Mouse (Mus musculus) right cerebral cortex, adult 18-20 months (tissue): Measurements from ENCODE around the gene Nup210l.
A peak's percentile ranks its signal among the peaks of the same experiment; 100 is the strongest.

Experiments
- DNase-seq: peaks from one replicate; pipeline ENCODE4 v3.0.0; 2022; ENCODE audit warnings: mixed read lengths

Gene Nup210l

GRCm38 (mm10) chr3:90179566-90179965, 75.6 kb downstream of the Nup210l start:
- DNase-seq, result no peak

- DNase-seq, result no peak
Measured at GRCm38 (mm10) chr3:90183581-90183980, 79.6 kb downstream of the Nup210l start.

- DNase-seq, result no peak
Measured at GRCm38 (mm10) chr3:90190859-90191510, 87.1 kb downstream of the Nup210l start.

GRCm38 (mm10) chr3:90194759-90195158, 90.8 kb downstream of the Nup210l start:
- DNase-seq, result no peak

DNA sequence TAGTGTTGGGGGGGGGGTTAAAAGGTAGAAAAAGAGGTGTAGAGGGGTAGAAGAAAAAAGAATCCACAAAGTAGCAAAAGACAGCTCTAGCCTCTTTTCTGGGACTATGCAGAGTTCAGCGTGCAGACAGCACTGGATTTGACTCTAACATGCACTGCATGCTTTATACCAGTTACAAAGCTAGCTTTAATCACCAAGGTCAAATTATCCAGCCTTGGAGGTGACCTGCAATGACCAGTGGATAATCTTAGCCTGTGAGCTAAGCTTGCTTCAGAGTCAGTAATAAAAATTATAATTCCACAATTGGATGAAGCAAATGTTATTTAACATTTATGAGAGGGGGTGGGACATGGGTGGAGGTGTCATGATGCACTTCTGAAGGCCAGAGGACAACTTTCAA, 91.7 kb downstream of the Nup210l start:
- no peak for DNase-seq

GRCm38 (mm10) chr3:90197548-90197947, 93.6 kb downstream of the Nup210l start:
- no peak for DNase-seq

GRCm38 (mm10) chr3:90202884-90203283, 99.0 kb downstream of the Nup210l start:
- no peak for DNase-seq

DNA sequence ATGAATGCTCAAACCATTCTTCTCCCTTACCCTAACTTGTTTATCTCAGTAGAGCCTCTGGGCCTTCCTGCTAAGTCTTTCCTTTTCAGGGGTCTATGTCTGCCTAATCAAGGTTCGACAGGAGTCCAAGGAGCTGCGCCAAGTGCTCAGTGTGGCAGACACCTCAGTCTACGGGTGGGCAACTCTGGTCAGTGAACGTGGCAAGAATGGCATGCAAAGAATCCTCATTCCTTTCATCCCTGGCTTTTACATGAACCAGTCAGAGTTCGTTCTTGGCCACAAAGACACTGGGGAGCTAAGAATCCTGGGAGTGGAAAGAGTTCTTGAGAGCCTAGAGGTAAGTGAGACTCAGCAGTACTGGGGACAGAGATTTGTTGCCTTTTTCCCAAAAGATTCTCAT, 99.7 kb downstream of the Nup210l start:
- DNase-seq, result no peak

DNA sequence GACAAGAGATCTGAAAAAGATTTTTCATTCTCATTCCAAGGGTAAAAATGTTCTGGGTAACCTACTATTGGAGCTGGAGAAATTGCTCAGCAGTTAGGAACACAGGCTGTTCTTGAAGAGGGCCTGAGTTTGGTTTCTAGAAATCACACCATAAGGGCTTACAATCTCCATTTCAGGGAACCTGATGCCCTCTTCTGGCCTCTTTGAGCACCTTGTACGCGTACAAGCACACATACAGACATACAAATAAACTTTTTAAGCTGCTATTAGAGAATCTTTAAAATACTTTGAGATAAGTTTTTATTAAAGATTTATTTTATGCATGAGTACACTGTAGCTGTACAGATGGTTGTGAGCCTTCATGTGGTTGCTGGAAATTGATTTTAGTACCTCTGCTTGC, 100.7 kb downstream of the Nup210l start:
- DNase-seq, result no peak

GRCm38 (mm10) chr3:90208662-90209061, 104.7 kb downstream of the Nup210l start:
- DNase-seq, result no peak

DNA sequence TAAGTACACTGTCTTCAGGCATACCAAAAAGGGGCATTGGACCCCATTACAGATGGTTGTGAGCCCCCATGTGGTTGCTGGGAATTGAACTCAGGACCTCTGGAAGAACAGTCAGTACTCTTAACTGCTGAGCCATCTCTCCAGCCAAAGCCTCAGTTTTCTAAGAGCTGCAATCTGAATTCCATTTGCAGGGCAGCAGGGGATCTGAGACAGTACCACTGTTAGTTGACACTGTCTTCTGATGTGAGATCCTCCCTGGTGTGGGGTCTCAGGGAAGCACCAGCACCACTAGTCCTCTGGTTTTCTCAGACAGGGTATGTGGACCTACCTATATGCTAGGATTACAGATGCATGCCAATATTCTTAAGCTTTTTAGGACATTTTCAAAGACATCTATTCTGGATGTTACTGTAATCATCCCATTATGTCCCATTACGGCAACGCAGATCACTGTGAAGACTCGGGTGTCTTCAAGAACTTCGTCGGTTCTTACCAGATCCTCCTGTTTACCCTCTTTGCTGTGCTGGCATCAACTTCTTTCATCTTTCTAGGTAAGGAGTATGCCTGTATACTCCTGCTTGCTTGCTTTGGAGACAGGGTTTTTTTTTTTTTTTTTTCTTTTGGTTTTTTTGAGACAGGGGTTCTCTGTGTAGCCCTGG, 106.1 kb downstream of the Nup210l start:
- DNase-seq, result no peak

DNA sequence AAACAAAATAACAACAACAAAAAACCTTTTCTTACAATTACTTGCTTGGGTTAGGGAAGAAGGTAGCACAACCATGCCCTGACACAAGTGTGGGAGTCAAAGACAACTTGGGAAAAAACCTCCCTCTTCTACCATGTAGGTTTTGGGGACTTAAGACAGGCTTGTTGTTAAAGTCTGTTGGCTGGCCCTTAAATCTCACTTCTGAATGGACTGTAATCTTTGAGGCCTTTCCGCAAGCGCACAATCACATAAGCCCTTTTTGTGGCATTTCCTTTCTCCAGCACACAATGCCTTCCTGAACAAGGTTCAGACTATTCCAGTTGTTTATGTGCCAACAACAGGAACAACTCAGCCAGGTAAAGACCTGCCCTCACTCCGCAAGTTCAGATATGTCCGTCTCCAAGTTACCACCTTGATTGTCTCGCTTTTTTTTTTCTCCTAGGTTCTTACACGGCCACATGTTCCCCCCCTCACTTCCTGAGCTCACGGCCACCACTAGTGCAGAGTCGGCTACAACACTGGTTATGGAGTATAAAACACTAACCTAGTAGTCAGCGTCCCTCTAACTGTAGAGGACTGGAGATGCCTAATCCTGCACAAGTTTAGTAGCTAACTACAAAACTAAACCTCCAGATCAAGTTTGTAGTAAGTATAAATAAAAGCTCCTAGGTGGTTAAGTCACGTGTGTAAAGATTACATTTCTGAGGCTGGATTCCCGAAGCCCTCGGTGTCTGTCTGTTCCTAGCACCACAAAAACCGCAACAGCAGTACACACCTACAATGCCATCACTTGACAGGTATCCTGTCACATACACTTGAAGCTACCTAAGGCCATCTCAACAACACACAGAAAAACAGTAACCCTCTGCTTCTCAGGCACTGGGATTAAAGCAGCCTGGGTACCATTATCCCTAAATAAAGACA, 107.8 kb downstream of the Nup210l start:
- DNase-seq, result no peak

DNA sequence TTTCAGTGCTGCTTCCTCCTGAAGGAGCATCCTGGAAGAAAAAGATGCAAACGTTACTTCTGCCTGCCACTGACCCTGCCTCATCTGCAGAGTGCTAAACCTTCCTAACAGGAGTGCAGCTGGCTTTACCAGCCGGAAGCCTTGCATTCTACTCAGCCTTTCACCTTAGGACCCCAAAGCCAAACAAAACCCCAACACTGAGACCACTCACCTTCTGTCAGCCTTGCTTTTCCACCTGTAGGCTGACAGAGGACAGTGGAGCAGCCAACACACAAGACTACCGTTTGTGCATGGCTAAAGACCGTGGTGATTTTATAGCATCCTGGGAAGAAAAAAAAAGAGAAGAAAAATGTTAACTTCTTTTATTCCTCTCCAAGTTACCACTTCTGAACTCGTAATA, 108.8 kb downstream of the Nup210l start:
- DNase-seq, result no peak

DNA sequence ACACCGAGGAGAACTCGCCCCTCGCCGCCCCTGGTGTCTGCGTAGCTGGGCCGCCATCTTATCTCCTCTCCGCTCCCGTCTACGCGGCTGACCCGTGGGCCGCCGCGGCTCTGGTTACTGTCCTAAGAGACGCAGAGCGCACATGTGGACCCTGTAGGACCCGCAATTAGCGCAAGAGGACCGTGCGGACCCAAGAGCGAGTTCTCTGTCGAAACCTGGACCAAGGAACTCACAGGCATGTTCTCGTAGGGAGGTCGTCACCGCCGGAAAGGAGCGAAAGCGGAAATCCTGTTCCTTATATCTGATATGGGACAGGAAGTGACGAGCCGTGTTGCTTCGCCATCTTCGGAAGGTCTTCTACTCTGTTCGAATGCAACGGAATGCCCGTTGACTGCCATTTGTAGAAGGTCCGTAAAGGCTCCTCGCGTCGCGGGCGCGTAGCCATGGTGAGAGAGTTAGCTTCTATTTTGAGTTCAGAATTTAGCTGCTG, 109.5 kb downstream of the Nup210l start, which contains the start of the genes Rps27 and Rab13:
TSS of gene Rps27 (minus strand) at position 275 of the 490 bp plus-strand sequence.
TSS of gene Rab13 (plus strand) at position 319 of the 490 bp plus-strand sequence.
- DNase-seq, result peak; percentile 93

DNA sequence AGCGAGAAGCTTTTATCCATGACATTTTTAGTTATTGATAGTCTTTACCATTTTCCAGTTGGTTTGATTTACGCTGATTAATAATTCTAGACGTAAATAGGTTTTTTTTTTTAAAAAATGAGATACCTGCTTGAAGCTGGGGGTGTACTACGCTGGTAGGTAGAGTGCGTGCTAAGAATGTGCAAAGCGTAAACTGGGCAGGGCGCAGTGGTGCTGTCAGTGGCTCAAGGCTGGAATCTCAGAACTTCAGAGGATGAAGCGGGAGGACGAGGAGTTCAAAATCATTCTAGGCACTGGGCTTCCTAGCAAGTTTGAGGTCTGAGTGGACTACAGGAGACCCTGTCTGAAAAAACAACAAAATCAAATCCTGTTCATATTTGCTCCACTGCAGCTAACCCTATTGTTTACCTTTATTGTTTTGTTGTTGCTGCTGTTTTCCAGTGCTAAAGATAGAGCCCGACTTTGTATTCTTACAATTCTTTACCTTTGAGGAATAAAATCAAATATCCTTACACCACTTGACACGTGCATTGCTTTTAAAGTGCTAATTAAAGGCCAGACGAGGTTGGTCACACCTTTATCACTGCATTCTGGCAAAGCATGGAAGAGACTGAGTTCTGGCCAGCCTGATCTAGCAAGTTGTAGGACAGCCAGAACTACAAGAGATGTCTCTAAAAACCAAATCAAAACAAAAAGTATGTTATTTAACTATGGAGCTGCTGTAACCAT, 110.2 kb downstream of the Nup210l start:
- DNase-seq, result peak; percentile 13

DNA sequence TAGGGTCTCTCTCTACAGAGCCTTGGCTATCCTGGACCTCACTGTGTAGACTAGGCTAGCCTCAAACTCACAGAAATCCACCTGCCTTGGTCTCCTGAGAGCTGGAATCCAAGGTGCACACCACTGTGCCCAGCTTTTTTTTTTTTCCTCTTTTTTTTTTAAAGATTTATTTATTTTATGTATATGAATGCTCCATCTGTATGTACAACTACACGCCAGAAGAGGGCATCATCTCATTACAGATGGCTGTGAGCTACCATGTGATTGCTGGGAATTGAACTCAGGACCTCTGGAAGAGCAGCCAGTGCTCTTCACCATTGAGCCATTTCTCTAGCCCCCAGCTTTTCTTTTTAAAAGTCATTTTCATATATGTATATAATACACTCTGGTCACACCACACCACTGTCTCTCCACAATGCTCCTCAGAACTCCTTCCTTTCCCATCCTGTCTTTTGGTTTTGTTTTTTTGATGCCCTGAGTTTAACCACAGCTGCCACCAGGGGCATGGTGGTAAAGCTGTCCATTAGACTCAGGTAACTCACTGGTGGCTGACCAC, 112.0 kb downstream of the Nup210l start:
- DNase-seq, result no peak

- peak; percentile 26 for DNase-seq
Measured at GRCm38 (mm10) chr3:90220088-90220487, 116.2 kb downstream of the Nup210l start.

GRCm38 (mm10) chr3:90220531-90220951, 116.6 kb downstream of the Nup210l start:
- peak; percentile 35 for DNase-seq

GRCm38 (mm10) chr3:90221123-90221522, 117.2 kb downstream of the Nup210l start:
- no peak for DNase-seq

DNA sequence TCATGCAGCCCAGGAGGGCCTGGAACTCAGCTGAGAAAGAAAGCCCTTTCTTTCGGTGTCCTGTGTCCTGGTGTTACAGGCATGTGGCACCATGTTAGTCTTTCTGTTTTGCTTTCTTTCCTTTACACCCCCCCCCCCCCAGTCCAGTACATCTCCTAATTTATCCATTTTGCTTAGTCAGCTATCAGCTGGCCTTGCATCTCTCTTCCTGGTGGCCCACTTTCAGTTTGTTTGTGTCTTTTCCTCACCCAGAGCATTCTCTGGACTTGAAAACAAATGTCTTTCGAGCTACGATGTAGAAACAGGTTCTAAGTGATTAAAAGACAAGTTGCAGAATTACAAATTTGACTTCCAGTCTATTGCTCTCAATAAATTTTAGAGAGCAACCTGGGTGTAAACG, 118.5 kb downstream of the Nup210l start:
- no peak for DNase-seq

GRCm38 (mm10) chr3:90222941-90223340, 119.0 kb downstream of the Nup210l start:
- DNase-seq, result no peak

GRCm38 (mm10) chr3:90224331-90224730, 120.4 kb downstream of the Nup210l start:
- no peak for DNase-seq
